Mouse (Mus musculus): ENCODE results near the gene Fndc4. TPM values are rescaled to one million over a fixed set of nuclear protein-coding genes. Genes with fewer than 3 reads are reported as not detected.

Gene Fndc4
- polyA plus RNA-seq, 1 experiment from 2014 or later: 105 TPM

DNA sequence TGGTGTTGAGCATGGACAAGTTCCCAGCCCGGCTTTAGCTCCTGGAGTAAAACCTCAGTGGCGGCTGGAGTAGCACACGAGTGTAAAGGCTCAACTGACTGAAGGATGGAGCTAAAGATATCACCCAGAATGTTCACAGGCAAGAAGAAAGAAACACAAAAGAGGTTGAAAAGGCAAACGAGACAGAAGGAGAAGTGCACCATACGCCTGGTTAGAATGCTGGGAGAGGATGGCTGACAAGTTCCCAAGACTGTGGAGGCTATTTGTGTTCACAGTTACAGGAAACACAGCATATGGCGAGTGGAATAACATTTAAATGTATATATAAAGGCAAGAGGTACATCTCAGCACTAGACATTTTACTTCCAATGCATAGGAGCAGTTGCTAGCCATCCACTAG, 22.9 kb downstream of the Fndc4 start:
- Histone ChIP-seq H3K4me2 (ENCODE audit: low read length) (no peak overlapping the region), H3K4me1 (ENCODE audit: control insufficient read depth, insufficient read depth, low read depth, low read length) (no peaks in the 10 kb centered on the region), H3K36me3 (ENCODE audit: control insufficient read depth, insufficient read depth, low read length) (peaks cover 45% of the 10 kb centered on the region), H3K27ac (ENCODE audit: low read depth, low read length) (no peak overlapping the region), H3K4me3 (ENCODE audit: low read length) (no peak overlapping the region), H3K27me3 (replicated peaks; ENCODE audit: control insufficient read depth, insufficient read depth, low read length) (no peaks in the 10 kb centered on the region), H3K9ac (ENCODE audit: low read depth, low read length) (no peak overlapping the region), H3K9me3 (ENCODE audit: control insufficient read depth, low read length) (no peaks in the 10 kb centered on the region)
- ATAC-seq: no peak
- WGBS: 93% methylated on average over 6 of the region's 6 CpGs

DNA sequence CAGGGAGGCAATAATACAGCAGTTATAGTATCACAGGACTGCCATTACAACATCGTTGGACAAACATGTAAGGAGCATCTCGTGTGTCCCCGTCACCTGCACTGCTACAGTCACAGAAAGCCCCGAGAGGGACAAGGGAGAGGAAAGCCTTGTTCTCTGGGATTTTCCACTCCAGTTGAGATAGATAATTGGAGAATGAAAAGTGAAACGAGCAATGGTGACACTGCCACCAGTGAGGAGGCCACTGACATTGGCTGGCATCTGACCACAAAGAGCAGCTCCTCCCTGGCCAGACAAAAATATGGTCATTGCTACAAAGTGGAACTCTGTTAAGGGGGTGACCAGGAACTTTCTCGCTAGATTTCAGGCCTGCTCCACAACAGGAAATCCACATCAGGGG, 28.2 kb downstream of the Fndc4 start:
- no peak for ATAC-seq
- Histone ChIP-seq H3K27ac (ENCODE audit: low read depth, low read length) (no peak overlapping the region), H3K9me3 (ENCODE audit: control insufficient read depth, low read length) (no peaks in the 10 kb centered on the region), H3K9ac (ENCODE audit: low read depth, low read length) (no peak overlapping the region), H3K4me3 (ENCODE audit: low read length) (no peak overlapping the region), H3K27me3 (replicated peaks; ENCODE audit: control insufficient read depth, insufficient read depth, low read length) (no peaks in the 10 kb centered on the region), H3K4me2 (ENCODE audit: low read length) (no peak overlapping the region), H3K36me3 (ENCODE audit: control insufficient read depth, insufficient read depth, low read length) (peaks cover 41% of the 10 kb centered on the region), H3K4me1 (ENCODE audit: control insufficient read depth, insufficient read depth, low read depth, low read length) (no peaks in the 10 kb centered on the region)
- 61% methylated on average over 6 of the region's 6 CpGs for WGBS

DNA sequence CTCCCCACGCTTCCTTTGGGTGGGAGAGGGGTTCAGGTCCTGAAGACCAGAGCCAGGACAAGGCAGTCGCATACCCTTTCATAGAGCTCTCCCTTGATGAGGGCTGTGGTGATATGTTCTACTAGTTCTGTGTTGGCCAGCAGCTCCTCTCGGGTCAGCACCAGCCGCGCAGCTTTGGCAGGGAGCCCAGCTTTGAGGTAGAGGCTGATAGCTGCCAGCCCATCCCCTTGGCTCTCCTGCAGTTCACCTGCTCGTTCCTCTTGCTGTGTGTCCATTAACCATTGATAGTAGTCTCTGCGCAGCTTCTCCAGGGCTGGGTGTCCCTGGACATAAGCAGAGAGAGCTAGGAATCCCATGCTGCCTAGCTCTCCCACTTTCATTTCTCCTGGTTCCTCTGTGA, 29.8 kb downstream of the Fndc4 start:
- H3K27ac ChIP-seq (ENCODE audit: low read depth, low read length): no peak overlapping the region
- H3K36me3 ChIP-seq (ENCODE audit: control insufficient read depth, insufficient read depth, low read length): peaks cover 41% of the 10 kb centered on the region
- ATAC-seq: no peak
- 92% methylated on average over 7 of the region's 7 CpGs for WGBS
- no peak overlapping the region for H3K4me3 ChIP-seq (ENCODE audit: low read length)
- no peaks in the 10 kb centered on the region for H3K4me1 ChIP-seq (ENCODE audit: control insufficient read depth, insufficient read depth, low read depth, low read length)
- no peak overlapping the region for H3K4me2 ChIP-seq (ENCODE audit: low read length)
- no peaks in the 10 kb centered on the region for H3K9me3 ChIP-seq (ENCODE audit: control insufficient read depth, low read length)
- no peaks in the 10 kb centered on the region for H3K27me3 ChIP-seq (replicated peaks; ENCODE audit: control insufficient read depth, insufficient read depth, low read length)
- H3K9ac ChIP-seq (ENCODE audit: low read depth, low read length): no peak overlapping the region

DNA sequence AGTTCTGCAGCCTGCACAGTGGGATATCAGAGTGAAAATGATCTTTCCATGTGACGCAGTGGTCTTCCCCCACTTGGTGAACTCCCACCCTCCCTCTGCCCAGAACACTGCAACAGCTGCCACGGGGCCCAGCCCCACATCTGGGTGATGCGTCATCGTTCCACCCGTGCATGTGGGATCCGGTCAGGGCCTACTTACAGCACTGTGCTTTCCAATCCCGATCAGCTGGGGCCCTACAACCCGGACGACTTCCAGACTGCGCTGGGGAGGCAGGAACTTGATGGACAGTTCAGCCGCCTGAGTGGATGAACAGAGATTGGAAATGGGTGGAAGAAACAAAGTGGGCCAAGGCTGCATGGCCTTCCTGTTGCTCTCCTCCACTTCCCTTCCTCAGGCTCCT, 38.3 kb downstream of the Fndc4 start:
- H3K4me1 ChIP-seq (ENCODE audit: control insufficient read depth, insufficient read depth, low read depth, low read length): no peaks in the 10 kb centered on the region
- 89% methylated on average over 11 of the region's 11 CpGs for WGBS
- no peak for ATAC-seq
- H3K4me3 ChIP-seq (ENCODE audit: low read length): no peak overlapping the region
- peaks cover 34% of the 10 kb centered on the region for H3K36me3 ChIP-seq (ENCODE audit: control insufficient read depth, insufficient read depth, low read length)
- no peak overlapping the region; the same call in 1 of the 2 replicates for H3K9ac ChIP-seq (ENCODE audit: low read depth, low read length)
- no peak overlapping the region for H3K27ac ChIP-seq (ENCODE audit: low read depth, low read length)
- no peaks in the 10 kb centered on the region for H3K27me3 ChIP-seq (replicated peaks; ENCODE audit: control insufficient read depth, insufficient read depth, low read length)
- no peaks in the 10 kb centered on the region for H3K9me3 ChIP-seq (ENCODE audit: control insufficient read depth, low read length)
- no peak overlapping the region for H3K4me2 ChIP-seq (ENCODE audit: low read length)

DNA sequence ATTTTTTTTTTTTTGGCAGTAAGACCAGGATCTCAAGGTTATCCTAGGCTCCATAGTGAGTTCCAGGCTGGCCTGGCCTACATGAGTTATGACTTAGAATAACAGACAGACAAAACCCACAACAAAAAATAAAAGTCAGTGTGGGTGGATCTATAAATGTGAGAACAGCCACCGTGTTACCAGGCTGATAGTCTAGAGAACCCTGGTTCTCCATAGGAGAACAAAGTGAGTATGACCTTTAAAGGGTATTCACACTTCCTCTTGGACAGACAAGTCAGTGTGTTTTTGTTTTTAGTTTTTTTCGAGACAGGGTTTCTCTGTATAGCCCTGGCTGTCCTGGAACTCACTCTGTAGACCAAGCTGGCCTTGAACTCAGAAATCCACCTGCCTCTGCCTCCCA, 39.9 kb downstream of the Fndc4 start:
- WGBS: 87% methylated on average over 2 of the region's 2 CpGs
- H3K9me3 ChIP-seq (ENCODE audit: control insufficient read depth, low read length): no peaks in the 10 kb centered on the region
- H3K4me2 ChIP-seq (ENCODE audit: low read length): no peak overlapping the region

DNA sequence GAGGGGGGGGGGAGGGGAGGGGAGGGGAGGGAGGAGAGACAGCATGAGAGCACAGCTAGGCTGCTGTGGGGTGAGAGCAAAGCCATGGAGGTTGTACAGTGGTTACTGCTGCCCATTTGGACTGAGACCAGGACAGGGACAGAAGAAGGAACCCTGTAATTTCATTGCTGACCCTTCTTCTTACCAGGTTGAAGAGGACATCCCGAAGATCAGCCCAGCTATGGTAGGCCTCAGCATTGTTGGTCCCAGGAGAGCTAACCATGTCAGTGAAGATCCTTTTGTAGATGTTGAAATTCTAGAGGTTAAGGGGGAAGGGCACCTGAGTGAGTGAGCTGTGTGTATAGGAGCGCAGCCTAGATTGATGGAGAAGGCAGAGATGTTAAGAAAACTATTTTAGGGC, 40.5 kb downstream of the Fndc4 start:
- no peaks in the 10 kb centered on the region for H3K27me3 ChIP-seq (replicated peaks; ENCODE audit: control insufficient read depth, insufficient read depth, low read length)
- H3K4me1 ChIP-seq (ENCODE audit: control insufficient read depth, insufficient read depth, low read depth, low read length): no peaks in the 10 kb centered on the region; the same call in 1 of the 2 replicates
- H3K4me3 ChIP-seq (ENCODE audit: low read length): no peak overlapping the region
- H3K4me2 ChIP-seq (ENCODE audit: low read length): no peak overlapping the region
- H3K9me3 ChIP-seq (ENCODE audit: control insufficient read depth, low read length): no peaks in the 10 kb centered on the region
- no peak overlapping the region for H3K27ac ChIP-seq (ENCODE audit: low read depth, low read length)
- H3K36me3 ChIP-seq (ENCODE audit: control insufficient read depth, insufficient read depth, low read length): peaks cover 25% of the 10 kb centered on the region
- H3K9ac ChIP-seq (ENCODE audit: low read depth, low read length): no peak overlapping the region
- WGBS: 95% methylated on average over 2 of the region's 2 CpGs
- ATAC-seq: no peak

More for the DNA sequence above, 39.9 kb downstream of the Fndc4 start:
- H3K27me3 ChIP-seq (replicated peaks; ENCODE audit: control insufficient read depth, insufficient read depth, low read length): no peaks in the 10 kb centered on the region
- H3K4me3 ChIP-seq (ENCODE audit: low read length): no peak overlapping the region
- H3K4me1 ChIP-seq (ENCODE audit: control insufficient read depth, insufficient read depth, low read depth, low read length): no peaks in the 10 kb centered on the region; the same call in 1 of the 2 replicates
- H3K9ac ChIP-seq (ENCODE audit: low read depth, low read length): no peak overlapping the region
- H3K27ac ChIP-seq (ENCODE audit: low read depth, low read length): no peak overlapping the region
- H3K36me3 ChIP-seq (ENCODE audit: control insufficient read depth, insufficient read depth, low read length): peaks cover 30% of the 10 kb centered on the region
- ATAC-seq: no peak

DNA sequence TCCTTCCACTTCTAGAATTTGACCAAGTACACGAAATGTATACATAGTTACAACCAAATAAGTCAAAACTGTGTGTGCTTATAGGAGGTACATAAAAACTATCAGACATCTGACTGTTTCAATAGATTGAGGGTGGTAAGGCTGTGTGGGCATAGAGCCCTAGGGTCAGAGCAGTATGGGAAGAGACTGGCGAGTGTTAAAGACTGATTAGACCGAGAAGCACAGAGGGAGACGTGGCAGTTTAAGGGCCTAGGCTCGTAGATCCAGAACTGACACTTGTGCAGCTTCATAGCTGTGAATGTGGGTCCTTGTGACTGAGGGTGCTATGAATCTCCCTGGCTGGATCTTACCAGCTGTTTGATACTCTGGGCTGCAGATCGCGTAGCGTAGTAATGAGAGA, 41.0 kb downstream of the Fndc4 start:
- H3K4me2 ChIP-seq (ENCODE audit: low read length): no peak overlapping the region
- 88% methylated on average over 8 of the region's 8 CpGs for WGBS

DNA sequence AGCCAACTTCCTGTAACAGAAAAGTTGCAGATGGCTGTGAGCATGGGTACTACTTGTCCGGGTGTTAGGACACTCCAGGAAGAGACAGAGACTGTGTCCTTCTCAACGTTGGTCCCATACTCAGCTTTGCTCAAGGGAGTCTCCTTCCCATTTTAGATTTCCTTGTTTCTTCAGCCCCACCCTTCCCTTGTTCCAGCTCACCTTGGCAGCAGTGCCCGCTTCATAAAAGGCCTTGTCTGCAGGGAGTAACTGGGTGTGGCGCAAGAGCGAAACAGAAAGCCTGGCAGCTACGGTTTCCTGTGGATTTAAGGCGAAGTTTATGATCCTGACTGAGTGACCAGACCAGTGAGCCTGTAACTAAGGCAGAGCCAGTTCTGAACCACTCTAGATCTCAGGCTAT, 41.4 kb downstream of the Fndc4 start:
- Histone ChIP-seq H3K4me3 (ENCODE audit: low read length) (no peak overlapping the region), H3K9me3 (ENCODE audit: control insufficient read depth, low read length) (no peaks in the 10 kb centered on the region), H3K4me1 (ENCODE audit: control insufficient read depth, insufficient read depth, low read depth, low read length) (no peaks in the 10 kb centered on the region; the same call in 1 of the 2 replicates), H3K27ac (ENCODE audit: low read depth, low read length) (no peak overlapping the region), H3K27me3 (replicated peaks; ENCODE audit: control insufficient read depth, insufficient read depth, low read length) (no peaks in the 10 kb centered on the region), H3K36me3 (ENCODE audit: control insufficient read depth, insufficient read depth, low read length) (peaks cover 23% of the 10 kb centered on the region), H3K4me2 (ENCODE audit: low read length) (no peak overlapping the region), H3K9ac (ENCODE audit: low read depth, low read length) (no peak overlapping the region)
- 83% methylated on average over 7 of the region's 7 CpGs for WGBS
- no peak for ATAC-seq

More for the DNA sequence above, 41.0 kb downstream of the Fndc4 start:
- H3K27me3 ChIP-seq (replicated peaks; ENCODE audit: control insufficient read depth, insufficient read depth, low read length): no peaks in the 10 kb centered on the region
- no peak for ATAC-seq
- no peaks in the 10 kb centered on the region for H3K9me3 ChIP-seq (ENCODE audit: control insufficient read depth, low read length)
- H3K36me3 ChIP-seq (ENCODE audit: control insufficient read depth, insufficient read depth, low read length): peaks cover 23% of the 10 kb centered on the region
- H3K4me1 ChIP-seq (ENCODE audit: control insufficient read depth, insufficient read depth, low read depth, low read length): no peaks in the 10 kb centered on the region; the same call in 1 of the 2 replicates
- H3K27ac ChIP-seq (ENCODE audit: low read depth, low read length): no peak overlapping the region
- no peak overlapping the region for H3K4me3 ChIP-seq (ENCODE audit: low read length)
- H3K9ac ChIP-seq (ENCODE audit: low read depth, low read length): no peak overlapping the region

DNA sequence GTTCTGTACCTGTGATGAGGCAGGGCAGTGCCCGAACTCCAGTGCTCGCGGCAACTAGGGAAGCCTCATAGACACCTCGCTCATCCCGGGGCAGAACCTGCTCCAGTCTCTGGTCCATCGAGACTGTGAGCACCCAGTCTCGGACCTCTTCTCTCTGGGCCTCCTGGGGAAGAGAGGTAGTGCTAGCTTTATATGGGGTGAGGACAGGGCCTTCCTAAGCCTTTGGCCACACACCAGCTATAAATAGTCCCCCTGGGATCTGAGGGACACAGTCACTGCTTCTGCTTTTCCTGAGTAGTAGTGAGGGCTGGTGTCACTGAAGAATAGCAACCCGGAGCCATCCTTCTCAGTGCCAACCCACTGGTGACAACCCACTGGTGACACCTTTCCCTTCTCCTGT, 42.1 kb downstream of the Fndc4 start:
- no peaks in the 10 kb centered on the region for H3K9me3 ChIP-seq (ENCODE audit: control insufficient read depth, low read length)
- H3K4me1 ChIP-seq (ENCODE audit: control insufficient read depth, insufficient read depth, low read depth, low read length): no peaks in the 10 kb centered on the region; the same call in 1 of the 2 replicates
- no peak overlapping the region for H3K27ac ChIP-seq (ENCODE audit: low read depth, low read length)
- no peak for ATAC-seq
- no peaks in the 10 kb centered on the region for H3K27me3 ChIP-seq (replicated peaks; ENCODE audit: control insufficient read depth, insufficient read depth, low read length)
- H3K9ac ChIP-seq (ENCODE audit: low read depth, low read length): no peak overlapping the region
- peaks cover 25% of the 10 kb centered on the region for H3K36me3 ChIP-seq (ENCODE audit: control insufficient read depth, insufficient read depth, low read length)
- H3K4me3 ChIP-seq (ENCODE audit: low read length): no peak overlapping the region
- H3K4me2 ChIP-seq (ENCODE audit: low read length): no peak overlapping the region
- 95% methylated on average over 8 of the region's 8 CpGs for whole genome bisulfite sequencing
